Mouse (Mus musculus): ENCODE data around the gene Hist1h3d. TPM values are rescaled to one million over a fixed set of nuclear protein-coding genes. Genes with fewer than 3 reads are reported as not detected.
"Not testable (repeated sequence)": the region's sequence is repeated elsewhere in the genome, so short reads cannot be mapped to it uniquely, and the experiment has no call there.

Hist1h3d gene
- total RNA-seq, 2 experiments from 2014 or later = 2.4 to 2.5 TPM

GRCm38 (mm10) chr13:23564482-23564881, 11.1 kb upstream of the Hist1h3d start:
- no peak for DNase-seq

- not testable (repeated sequence) for DNase-seq
Measured at GRCm38 (mm10) chr13:23570261-23571021, 5.1 kb upstream of the Hist1h3d start.

- DNase-seq = peak; percentile 81 to 82
Measured at GRCm38 (mm10) chr13:23571022-23571503, 4.5 kb upstream of the Hist1h3d start, which contains the start of the genes Hist1h2ae and Hist1h2bg. TSS of gene Hist1h2ae (minus strand) at chr13:23571220. TSS of gene Hist1h2bg (plus strand) at chr13:23571396.

- DNase-seq = not testable (repeated sequence)
Measured at GRCm38 (mm10) chr13:23571504-23572217, 3.9 kb upstream of the Hist1h3d start.

GRCm38 (mm10) chr13:23572218-23573033, 3.1 kb upstream of the Hist1h3d start:
- no peak for DNase-seq

GRCm38 (mm10) chr13:23573034-23573897, 2.3 kb upstream of the Hist1h3d start:
- not testable (repeated sequence) for DNase-seq

- DNase-seq = peak; percentile 82 to 91
Measured at GRCm38 (mm10) chr13:23573898-23574524, 1.6 kb upstream of the Hist1h3d start, which contains the start of the genes Hist1h2bf and Hist1h2ad. TSS of gene Hist1h2bf (minus strand) at chr13:23574196. TSS of gene Hist1h2ad (plus strand) at chr13:23574381.

GRCm38 (mm10) chr13:23574546-23575170, 905 bp upstream of the Hist1h3d start:
- DNase-seq = not testable (repeated sequence)

- not testable (repeated sequence) for DNase-seq
Measured at GRCm38 (mm10) chr13:23575864-23576313, 326 bp downstream of the Hist1h3d start.

GRCm38 (mm10) chr13:23576351-23576881, 853 bp downstream of the Hist1h3d start:
- no peak for DNase-seq

- DNase-seq = no peak
Measured at GRCm38 (mm10) chr13:23576906-23577639, 1.5 kb downstream of the Hist1h3d start.

- no peak for DNase-seq
Measured at GRCm38 (mm10) chr13:23577835-23578234, 2.3 kb downstream of the Hist1h3d start.

GRCm38 (mm10) chr13:23581408-23582218, 6.0 kb downstream of the Hist1h3d start, which contains the start of gene Hist1h4d:
TSS of gene Hist1h4d (plus strand) at chr13:23581598.
- peak; percentile 98 to 100 for DNase-seq

GRCm38 (mm10) chr13:23582219-23583056, 6.9 kb downstream of the Hist1h3d start:
- DNase-seq = no peak

- DNase-seq = no peak
Measured at GRCm38 (mm10) chr13:23583387-23584068, 8.0 kb downstream of the Hist1h3d start.

GRCm38 (mm10) chr13:23584331-23584730, 8.8 kb downstream of the Hist1h3d start:
- peak in 1 of 2 experiments; percentile 44 for DNase-seq

Data from heart, adult 18-20 months (tissue).